Mouse (Mus musculus) C2C12 (cell line): ENCODE measurements around the gene March6. TPM values are rescaled to one million over a fixed set of nuclear protein-coding genes. Genes with fewer than 3 reads are reported as not detected.

Experiments used
- H3K27me3 ChIP-seq: one replicate; pipeline ENCODE4 v1.6.1; 2011; ENCODE audit not compliant: control insufficient read depth, insufficient read depth, insufficient read length
- H3K36me3 ChIP-seq: one replicate; pipeline ENCODE4 v1.6.1; 2011; ENCODE audit not compliant: control insufficient read depth, insufficient read depth
- H3K4me3 ChIP-seq: one replicate; pipeline ENCODE4 v1.5.1; 2011; ENCODE audit warnings: mild to moderate bottlenecking, control low read depth; ENCODE audit not compliant: poor library complexity, insufficient read depth, severe bottlenecking
- H3K79me2 ChIP-seq: one replicate; pipeline ENCODE4 v1.6.1; 2011; ENCODE audit not compliant: control insufficient read depth, insufficient read depth
- H3K79me3 ChIP-seq: one replicate; pipeline ENCODE4 v1.6.1; 2011; ENCODE audit warnings: low read depth, control low read depth
- H3ac ChIP-seq: one replicate; pipeline ENCODE3; 2011; ENCODE audit warnings: low read depth; ENCODE audit not compliant: control insufficient read depth, insufficient read length
- CEBPB ChIP-seq: IDR thresholded peaks from one replicate; pipeline ENCODE4 v1.6.1; 2011; ENCODE audit warnings: low read depth, mild to moderate bottlenecking, control low read depth, moderate library complexity
- CTCF ChIP-seq: IDR thresholded peaks from one replicate; pipeline ENCODE4 v1.5.1; 2011; ENCODE audit not compliant: control insufficient read depth, insufficient read depth, insufficient read length
- FOSL1 ChIP-seq: IDR thresholded peaks from one replicate; pipeline ENCODE4 v1.8.0; 2011; ENCODE audit warnings: mild to moderate bottlenecking, low read length; ENCODE audit not compliant: poor library complexity, insufficient read depth, severe bottlenecking
- MAX ChIP-seq: IDR thresholded peaks from one replicate; pipeline ENCODE4 v1.6.1; 2011; ENCODE audit warnings: mild to moderate bottlenecking, control low read depth
- MYOD1 ChIP-seq: IDR thresholded peaks from one replicate; pipeline ENCODE4 v1.6.1; 2011; ENCODE audit warnings: low read depth; ENCODE audit not compliant: control insufficient read depth, insufficient read length
- MYOG ChIP-seq: IDR thresholded peaks from one replicate; pipeline ENCODE4 v1.6.1; 2011; ENCODE audit not compliant: control insufficient read depth, insufficient read length; ENCODE audit errors: extremely low read depth
- USF1 ChIP-seq: IDR thresholded peaks from one replicate; pipeline ENCODE4 v1.6.1; 2011; ENCODE audit warnings: low read depth, mild to moderate bottlenecking, control low read depth, moderate library complexity
- polyA plus RNA-seq: library from polyadenylated mRNA; unstranded; fragments of >200 nt; fragmentation: generic; extraction: Trizol; gene quantifications from one replicate; pipeline ENCODE4 v1.2.1, GENCODE M21; 2012; ENCODE audit warnings: missing spikeins

Gene March6
- polyA plus RNA-seq, 1 experiment, result 22.5 TPM

- TF ChIP-seq MAX (peak; percentile 69), MYOG (no peak), CEBPB (no peak), CTCF (no peak), MYOD1 (no peak)
- Histone ChIP-seq H3K79me3 (no peaks in the 10 kb centered on the region), H3K36me3 (peaks cover 24% of the 10 kb centered on the region), H3K4me3 (peak within 1 kb of the TSS; percentile 47), H3K27me3 (no peaks in the 10 kb centered on the region), H3ac (peak within 1 kb of the TSS; percentile 55), H3K79me2 (no peaks in the 10 kb centered on the region)
These were observed 77.5 kb downstream of the March6 start, which contains the start of gene Ropn1l for GRCm38 (mm10) chr15:31453098-31453916. Ropn1l (minus strand) TSS chr15:31453737.

DNA sequence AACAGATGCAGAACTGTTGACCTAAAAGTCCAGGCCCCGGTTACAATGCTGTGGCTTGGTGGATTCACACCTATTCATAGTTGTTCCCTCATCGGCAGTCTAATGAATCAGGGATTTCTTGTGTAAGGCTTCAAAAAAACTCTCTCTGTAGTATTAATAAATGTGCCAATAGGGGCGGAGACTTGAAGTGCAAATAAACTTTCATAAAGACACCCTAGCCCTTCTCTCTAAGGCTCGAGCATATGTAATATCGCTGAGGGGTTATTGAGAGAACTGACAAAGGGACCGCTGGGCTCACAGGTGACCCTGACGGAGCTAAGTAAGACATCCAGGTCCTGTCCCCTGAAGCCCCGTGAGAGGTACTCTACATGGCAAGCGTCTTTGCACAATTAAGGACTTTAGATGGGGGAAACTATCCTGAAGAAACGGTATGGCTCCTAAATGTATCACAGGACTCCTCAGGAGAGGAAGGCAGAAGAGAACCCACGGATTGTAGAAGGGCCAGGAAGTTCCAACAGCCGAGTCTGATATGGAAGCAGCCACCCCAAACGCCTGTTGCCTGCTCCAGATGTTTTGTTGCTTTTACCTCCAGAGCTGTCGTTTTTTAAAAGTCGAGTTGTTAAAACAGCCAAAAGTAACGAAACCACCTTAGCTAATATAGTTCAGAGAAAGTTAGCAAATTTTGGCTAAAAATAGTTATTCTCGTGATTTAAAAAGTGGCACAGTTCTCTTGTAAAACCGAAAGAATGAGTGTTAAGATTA is 78.3 kb downstream of the March6 start:
- TF ChIP-seq CTCF (no peak), MAX (no peak), CEBPB (no peak), FOSL1 (no peak), USF1 (no peak), MYOG (no peak), MYOD1 (no peak)
- Histone ChIP-seq H3K4me3 (no peak overlapping the region), H3K36me3 (peaks cover 16% of the 10 kb centered on the region), H3ac (peak overlapping the region; percentile 30), H3K79me3 (no peaks in the 10 kb centered on the region), H3K27me3 (no peaks in the 10 kb centered on the region), H3K79me2 (no peaks in the 10 kb centered on the region)

GRCm38 (mm10) chr15:31449772-31450171 is 81.1 kb downstream of the March6 start:
- no peak overlapping the region for H3K4me3 ChIP-seq
- H3K79me2 ChIP-seq, result no peaks in the 10 kb centered on the region
- H3K36me3 ChIP-seq, result peaks cover 2% of the 10 kb centered on the region
- no peak overlapping the region for H3ac ChIP-seq
- no peaks in the 10 kb centered on the region for H3K79me3 ChIP-seq
- no peaks in the 10 kb centered on the region for H3K27me3 ChIP-seq
- TF ChIP-seq MYOD1 (no peak), CTCF (no peak), FOSL1 (no peak), MYOG (no peak), MAX (no peak), USF1 (no peak), CEBPB (no peak)

- H3ac ChIP-seq, result no peak overlapping the region
- H3K27me3 ChIP-seq, result no peaks in the 10 kb centered on the region
- peak; percentile 63 for TF ChIP-seq CTCF
- no peak for TF ChIP-seq CEBPB
- TF ChIP-seq FOSL1, result no peak
- TF ChIP-seq MYOD1, result no peak
- H3K4me3 ChIP-seq, result no peak overlapping the region
- H3K79me2 ChIP-seq, result no peaks in the 10 kb centered on the region
- H3K79me3 ChIP-seq, result no peaks in the 10 kb centered on the region
- no peaks in the 10 kb centered on the region for H3K36me3 ChIP-seq
These were observed 83.7 kb downstream of the March6 start for GRCm38 (mm10) chr15:31447121-31447520.

DNA sequence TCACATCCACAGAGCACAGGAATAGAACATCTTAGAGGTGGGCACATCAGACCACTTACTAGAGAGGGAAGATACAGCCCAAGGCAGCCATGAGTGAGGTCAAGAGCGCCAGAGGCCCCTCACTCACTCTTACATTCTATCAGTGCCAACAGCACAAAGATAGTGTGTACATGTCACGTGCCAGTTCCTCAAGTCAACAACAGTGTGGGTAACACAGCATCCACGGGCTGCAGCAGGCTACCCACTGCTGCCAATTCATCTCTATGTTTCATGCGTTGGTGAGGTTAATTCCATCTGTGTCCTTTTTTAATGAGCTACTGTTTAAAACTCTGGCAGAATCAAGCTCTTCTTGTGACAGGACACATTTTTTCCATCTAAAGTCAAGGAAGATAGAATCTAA is 88.2 kb downstream of the March6 start:
- Histone ChIP-seq H3K79me2 (no peaks in the 10 kb centered on the region), H3K79me3 (no peaks in the 10 kb centered on the region), H3K27me3 (no peaks in the 10 kb centered on the region), H3K4me3 (no peak overlapping the region), H3ac (no peak overlapping the region), H3K36me3 (no peaks in the 10 kb centered on the region)
- no peak for TF ChIP-seq USF1
- no peak for TF ChIP-seq MYOG
- no peak for TF ChIP-seq CEBPB
- no peak for TF ChIP-seq MAX
- no peak for TF ChIP-seq CTCF
- TF ChIP-seq FOSL1, result no peak
- no peak for TF ChIP-seq MYOD1

DNA sequence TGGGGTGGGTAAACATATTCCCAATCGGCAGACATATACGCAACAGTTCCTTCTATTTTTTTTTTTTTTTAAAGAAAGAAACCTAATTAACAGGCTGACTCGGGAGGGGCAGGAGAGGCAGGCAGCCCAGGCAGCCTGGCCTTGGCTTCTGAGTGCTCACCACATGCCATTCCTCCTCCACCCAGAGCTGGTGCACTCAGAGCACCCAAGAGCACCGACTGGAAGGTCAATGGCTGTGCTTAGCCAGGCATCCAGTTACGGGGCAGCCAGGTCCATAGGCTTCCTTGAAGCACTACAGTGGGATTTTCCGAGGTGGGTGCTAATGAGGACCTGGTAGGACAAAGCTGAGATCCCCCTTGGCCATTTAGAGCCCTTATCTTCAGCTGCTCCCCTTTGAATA is 88.9 kb downstream of the March6 start:
- no peak overlapping the region for H3K4me3 ChIP-seq
- TF ChIP-seq FOSL1 (no peak), MAX (no peak), USF1 (no peak), MYOD1 (no peak), MYOG (no peak), CEBPB (no peak), CTCF (no peak)
- no peaks in the 10 kb centered on the region for H3K36me3 ChIP-seq
- no peaks in the 10 kb centered on the region for H3K79me3 ChIP-seq
- no peaks in the 10 kb centered on the region for H3K79me2 ChIP-seq
- no peak overlapping the region for H3ac ChIP-seq
- no peaks in the 10 kb centered on the region for H3K27me3 ChIP-seq
